In genomic region chr13:49100417-49100816, GRCm38 (mm10) we compare ENCODE assay signal across 9 mouse cellular contexts. TPM values are rescaled to one million over a fixed set of nuclear protein-coding genes. Genes with fewer than 3 reads are reported as not detected.
DNase-seq lines count a peak whose midpoint lies in the region; ATAC-seq lines count a peak whose summit lies in the region.
"Had no signal": no experiment of that assay in that cellular context is flagged by ENCODE, and none has a peak within 500 bp of the region (broad histone marks: within the 10 kb centered on the region; RNA-seq: fewer than 3 reads in every experiment).

No protein-coding gene starts in this region.

- no peak overlapping the region for H3K4me2 ChIP-seq in forebrain, embryonic 16.5 days (ENCODE audit: low read length)

- no peaks in the 10 kb centered on the region for H3K9me3 ChIP-seq in heart, embryonic 10.5 days
- H3K9me3 ChIP-seq in forebrain, embryonic 16.5 days (ENCODE audit: control insufficient read depth, low read length): no peaks in the 10 kb centered on the region

- H3K4me1 ChIP-seq in heart, embryonic 10.5 days: peaks cover 4% of the 10 kb centered on the region; the same call in 1 of the 2 replicates
- peaks cover 19% of the 10 kb centered on the region for H3K4me1 ChIP-seq in forebrain, embryonic 16.5 days (replicated peaks; ENCODE audit: control insufficient read depth, insufficient read depth, low read length)

- H3K9ac ChIP-seq in forebrain, embryonic 16.5 days (replicated peaks; ENCODE audit: low read depth, low read length): no peak overlapping the region

- WGBS in heart, embryonic 10.5 days: 78% methylated on average over 1 of the region's 1 CpGs
- 56% methylated on average over 1 of the region's 1 CpGs for WGBS in forebrain, embryonic 16.5 days

- H3K27me3 ChIP-seq in heart, embryonic 10.5 days (ENCODE audit: insufficient read depth, poor library complexity, severe bottlenecking): no peaks in the 10 kb centered on the region
- no peaks in the 10 kb centered on the region for H3K27me3 ChIP-seq in forebrain, embryonic 16.5 days (replicated peaks; ENCODE audit: control insufficient read depth, insufficient read depth, low read length)
- H3K27me3 ChIP-seq: Patski had no signal

- no peaks in the 10 kb centered on the region for H3K36me3 ChIP-seq in heart, embryonic 10.5 days
- peaks cover 6% of the 10 kb centered on the region for H3K36me3 ChIP-seq in forebrain, embryonic 16.5 days (ENCODE audit: control insufficient read depth, insufficient read depth)

- ATAC-seq in forebrain, embryonic 16.5 days: peak; percentile 81
- ATAC-seq: Patski had no signal

- H3K4me3 ChIP-seq in heart, embryonic 10.5 days: no peak overlapping the region
- H3K4me3 ChIP-seq in forebrain, embryonic 16.5 days (replicated peaks; ENCODE audit: low read length): no peak overlapping the region

- H3K27ac ChIP-seq in heart, embryonic 10.5 days: no peak overlapping the region
- peak overlapping the region; percentile 30; the same call in 1 of the 2 replicates for H3K27ac ChIP-seq in forebrain, embryonic 16.5 days (ENCODE audit: low read length)

- peak; percentile 96 for DNase-seq in heart, adult 11 months
- DNase-seq in heart, embryonic 10.5 days (ENCODE audit: low spot score): no peak
- DNase-seq in MEL-GATA-1-ER (ENCODE audit: extremely low read depth, low read depth): peak; percentile 14
- DNase-seq in layer of hippocampus, adult 8-10 months (ENCODE audit: low spot score in 2 of 2): peak; percentile 47 to 75
- peak; percentile 68 for DNase-seq in lung, postnatal 36 days
- DNase-seq in T-cell, adult 2 months (ENCODE audit: low spot score): no peak
- no peak for DNase-seq in natural killer cell, adult 2 months (ENCODE audit: low spot score in 2 of 2)

RNA-seq across cellular contexts. Expression of gene Wnk2, which starts 47.4 kb away (rescaled TPM):
- 0.89 TPM in 2 replicates for polyA plus RNA-seq in heart, embryonic 10.5 days (2016; fragmentation: Nextera tagmentation; extraction: Ambion mirVana)
- polyA plus RNA-seq in forebrain, embryonic 16.5 days (2015; fragmentation: Nextera tagmentation; extraction: Ambion mirVana): 16.0 and 21.3 TPM in 2 replicates
- 100 to 1,000 TPM in 2 of 4 experiments, 10 to 100 TPM in 2; 90.3 to 125 (median 102) TPM for total RNA-seq in layer of hippocampus, adult 8-10 months (2022)

Comparison
In these comparisons a context has a peak if more than half of its experiments do, and no peak if none do; other contexts are left out.
1. DNase-seq: peak in heart, adult 11 months (single experiment), MEL-GATA-1-ER (single experiment), layer of hippocampus, adult 8-10 months (2 of 2) and lung, postnatal 36 days (single experiment); none in heart, embryonic 10.5 days (single experiment), T-cell, adult 2 months (single experiment) and natural killer cell, adult 2 months (0 of 2).